Mouse (Mus musculus) CD4-positive, CD25-positive, alpha-beta regulatory T cell, adult 2 months (primary cell): ENCODE measurements at regions not wholly inside any gene's neighbourhood (a gene's known extent, or its start where the extent isn't known, plus 50 kb on each side); places are given as distances from the start of the nearest gene placed in this dataset.
"Not testable (repeated sequence)": the region's sequence is repeated elsewhere in the genome, so short reads cannot be mapped to it uniquely, and the experiment has no call there.

Experiments used
- DNase-seq: peaks from one replicate; pipeline ENCODE4 v3.0.0-alpha.2; 2012; ENCODE audit warnings: low read depth, low spot score

GRCm38 (mm10) chr12:114285082-114285481 lies 741.4 kb downstream of the Adam6a start:
- no peak for DNase-seq

GRCm38 (mm10) chr12:114287041-114287440 lies 743.3 kb downstream of the Adam6a start:
- DNase-seq, result no peak

- DNase-seq, result no peak
Observed at GRCm38 (mm10) chr12:114291083-114291482, 747.4 kb downstream of the Adam6a start.

GRCm38 (mm10) chr12:114299771-114300170 lies 756.1 kb downstream of the Adam6a start:
- peak; percentile 41 for DNase-seq

GRCm38 (mm10) chr12:114301728-114302127 lies 758.0 kb downstream of the Adam6a start:
- no peak for DNase-seq

GRCm38 (mm10) chr12:114332552-114332951 lies 788.8 kb downstream of the Adam6a start:
- DNase-seq, result peak; percentile 28

- DNase-seq, result peak; percentile 62
Observed at GRCm38 (mm10) chr12:114366276-114366675, 822.6 kb downstream of the Adam6a start.

GRCm38 (mm10) chr12:114378696-114379350 lies 835.1 kb downstream of the Adam6a start:
- DNase-seq, result peak; percentile 67

- DNase-seq, result peak; percentile 25
Observed at GRCm38 (mm10) chr12:114391447-114391846, 847.7 kb downstream of the Adam6a start.

GRCm38 (mm10) chr12:114406206-114406605 lies 862.5 kb downstream of the Adam6a start:
- DNase-seq, result peak; percentile 6

GRCm38 (mm10) chr12:114434529-114434928 lies 890.8 kb downstream of the Adam6a start:
- DNase-seq, result peak; percentile 7

GRCm38 (mm10) chr12:114462037-114462436 lies 918.3 kb downstream of the Adam6a start:
- no peak for DNase-seq

GRCm38 (mm10) chr12:114462566-114462965 lies 918.9 kb downstream of the Adam6a start:
- DNase-seq, result no peak

- peak; percentile 25 for DNase-seq
Observed at GRCm38 (mm10) chr12:114468857-114469256, 925.1 kb downstream of the Adam6a start.

- not testable (repeated sequence) for DNase-seq
Observed at GRCm38 (mm10) chr12:114472678-114473077, 929.0 kb downstream of the Adam6a start.

- DNase-seq, result peak; percentile 10
Observed at GRCm38 (mm10) chr12:114478741-114479140, 935.0 kb downstream of the Adam6a start.

- not testable (repeated sequence) for DNase-seq
Observed at GRCm38 (mm10) chr12:114493500-114494031, 949.9 kb downstream of the Adam6a start.

GRCm38 (mm10) chr12:114495741-114496140 lies 952.0 kb downstream of the Adam6a start:
- DNase-seq, result peak; percentile 51

GRCm38 (mm10) chr12:114513143-114513542 lies 969.4 kb downstream of the Adam6a start:
- DNase-seq, result no peak

GRCm38 (mm10) chr12:114542094-114542493 lies 998.4 kb downstream of the Adam6a start:
- DNase-seq, result peak; percentile 20

- not testable (repeated sequence) for DNase-seq
Observed at GRCm38 (mm10) chr12:114544931-114545330, 1001.2 kb downstream of the Adam6a start.

- no peak for DNase-seq
Observed at GRCm38 (mm10) chr12:114562440-114562839, 1018.7 kb downstream of the Adam6a start.

GRCm38 (mm10) chr12:114562978-114563377 lies 1019.3 kb downstream of the Adam6a start:
- DNase-seq, result no peak
